Mouse (Mus musculus) liver, embryonic 14.5 days (tissue): Measurements from ENCODE around the gene Utrn.

Source experiments
- CTCF ChIP-seq: IDR thresholded peaks from 2 replicates; pipeline ENCODE4 v1.5.1; 2016; ENCODE audit warnings: antibody characterized with exemption, low read depth, control low read depth
- EP300 ChIP-seq: IDR thresholded peaks from 2 replicates; pipeline ENCODE4 v1.6.1; 2016; ENCODE audit warnings: antibody characterized with exemption, low read depth

DNA sequence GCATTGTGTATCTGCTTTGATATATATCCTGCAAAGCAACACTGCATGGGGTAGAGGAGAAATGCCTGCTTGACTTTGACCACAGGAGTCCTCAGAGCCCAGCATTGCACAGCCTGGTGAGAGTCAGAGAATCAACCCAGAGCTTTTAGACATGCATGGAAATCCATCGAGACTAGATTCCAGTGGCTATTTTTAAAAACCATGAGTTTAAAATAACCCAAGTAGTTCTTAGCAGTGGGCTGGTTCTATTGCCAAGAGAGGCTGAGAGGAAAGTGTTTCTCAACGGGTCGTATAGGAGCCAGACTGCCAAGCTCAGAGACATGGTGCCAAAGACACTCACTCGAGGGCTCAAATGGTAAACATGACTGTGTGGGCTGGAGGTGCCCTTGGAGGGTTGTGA lies 514.6 kb downstream of the Utrn start:
- TF ChIP-seq CTCF (no peak), EP300 (no peak)
